Mouse (Mus musculus) layer of hippocampus, adult 2 months (tissue): Measurements from ENCODE around the gene Tmem200a. TPM values are rescaled to one million over a fixed set of nuclear protein-coding genes. Genes with fewer than 3 reads are reported as not detected.

Experiments
- DNase-seq, 2 experiments: peaks; one replicate each; pipeline ENCODE4 v3.0.0; 2022; ENCODE audit warnings: low spot score in 2 of 2
- H3K27ac ChIP-seq: fragments of 200-600 bp; 2 replicates; pipeline ENCODE4 v1.8.1; 2022
- H3K4me3 ChIP-seq: fragments of 200-600 bp; 2 replicates; pipeline ENCODE4 v1.8.1; 2022; ENCODE audit warnings: mild to moderate bottlenecking
- CTCF ChIP-seq: fragments of 200-600 bp; conservative IDR thresholded peaks from 2 replicates; pipeline ENCODE4 v1.8.1; 2022; ENCODE audit warnings: antibody characterized with exemption, mild to moderate bottlenecking, moderate library complexity
- total RNA-seq, 2 experiments: library from RNA; stranded (reverse); gene quantifications; 2 replicates each; pipeline ENCODE4 v1.2.3; 2021

Gene Tmem200a
- total RNA-seq, 2 experiments from 2014 or later = 20.0 to 23.9 TPM

DNA sequence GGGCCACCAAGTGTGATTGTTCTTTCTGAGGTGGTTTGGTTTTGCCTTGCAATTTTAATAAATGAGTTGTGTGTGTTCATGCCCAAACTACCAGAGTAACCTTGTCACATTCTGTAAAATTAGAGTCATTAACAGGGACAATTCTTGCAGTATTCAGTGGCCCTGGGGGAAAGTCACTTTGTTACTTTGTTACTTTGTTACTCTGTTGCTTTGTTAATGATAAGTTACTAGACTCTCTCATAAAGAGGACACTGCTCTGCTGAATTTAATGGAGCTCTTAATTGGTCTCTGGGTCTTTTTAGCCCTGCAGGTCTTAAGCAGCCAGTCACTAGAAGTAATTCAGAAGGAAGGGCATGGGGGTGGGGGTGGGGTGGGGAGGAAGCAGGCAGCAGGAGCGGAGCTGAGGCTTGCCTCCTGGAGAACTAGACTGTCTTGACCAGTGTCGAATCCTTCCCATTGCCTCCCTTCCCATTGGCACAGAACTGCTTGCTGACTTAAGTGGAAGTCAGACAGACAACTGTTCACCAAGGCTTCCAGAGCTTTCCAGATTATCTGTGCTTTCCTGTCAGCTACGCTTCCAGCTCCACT lies 124.1 kb downstream of the Tmem200a start:
- H3K27ac ChIP-seq = no peak overlapping the region
- no peak for TF ChIP-seq CTCF
- no peak for DNase-seq
- H3K4me3 ChIP-seq = no peak overlapping the region

DNA sequence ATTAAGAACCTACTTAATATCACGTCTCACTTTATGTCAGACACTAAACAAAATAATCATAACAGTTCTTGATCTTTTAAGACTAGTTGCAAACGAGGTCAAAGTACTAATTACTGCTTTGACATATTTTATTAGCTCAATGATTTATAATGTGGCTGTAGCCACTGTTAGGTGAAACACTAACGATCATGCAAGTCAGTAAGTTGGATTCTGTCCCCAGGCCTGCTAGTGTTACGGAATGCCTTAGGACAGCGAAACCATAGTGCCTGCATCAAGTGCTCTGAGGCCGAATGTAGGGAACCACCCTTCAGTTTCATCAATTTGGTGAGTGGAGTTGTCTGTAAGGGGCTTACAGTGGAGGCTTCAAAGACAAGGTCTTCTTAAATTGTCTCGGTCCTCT lies 126.0 kb downstream of the Tmem200a start:
- DNase-seq = no peak
- no peak overlapping the region for H3K4me3 ChIP-seq
- TF ChIP-seq CTCF = no peak
- no peak overlapping the region for H3K27ac ChIP-seq

DNA sequence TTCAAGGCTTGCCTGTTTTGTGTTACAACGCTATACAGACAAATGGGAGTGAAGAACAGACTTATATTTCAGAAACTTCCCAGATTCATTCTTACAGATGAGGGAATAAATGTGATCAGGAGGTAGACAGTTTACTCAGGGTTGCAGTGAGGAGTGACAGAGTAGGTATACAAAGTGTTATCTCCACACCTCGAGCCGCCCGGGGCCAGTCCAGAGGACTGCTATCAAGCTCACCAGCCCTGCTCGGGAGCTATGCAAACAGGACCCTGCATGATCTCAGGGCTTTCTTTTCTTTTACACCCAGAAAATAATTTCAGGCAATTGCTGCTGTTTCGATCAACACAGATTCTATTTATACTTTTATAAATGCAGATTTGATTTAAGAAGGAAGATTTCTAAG lies 126.7 kb downstream of the Tmem200a start:
- DNase-seq = no peak
- no peak for TF ChIP-seq CTCF
- Histone ChIP-seq H3K4me3 (no peak overlapping the region), H3K27ac (no peak overlapping the region)

DNA sequence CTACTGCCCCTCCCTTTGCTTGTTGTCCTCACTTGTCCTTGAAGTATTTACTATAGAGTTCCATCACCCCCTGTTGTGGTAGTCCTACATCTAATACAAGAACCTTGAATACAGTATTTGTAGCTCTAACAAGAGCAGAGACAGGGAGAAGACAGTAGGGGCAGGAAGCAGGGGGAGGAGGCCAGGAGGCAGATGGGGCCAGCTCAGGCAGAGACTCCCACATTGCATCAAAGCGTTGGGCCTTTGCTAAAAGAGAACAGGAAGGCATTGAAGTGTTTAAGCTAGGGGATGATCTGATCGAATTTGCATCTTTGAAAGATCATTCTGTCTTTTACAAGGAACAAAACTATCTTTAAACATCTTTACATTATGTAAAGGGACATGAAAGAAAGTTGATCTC lies 133.0 kb downstream of the Tmem200a start:
- DNase-seq = no peak
- H3K27ac ChIP-seq = no peak overlapping the region
- H3K4me3 ChIP-seq = no peak overlapping the region
- no peak for TF ChIP-seq CTCF

DNA sequence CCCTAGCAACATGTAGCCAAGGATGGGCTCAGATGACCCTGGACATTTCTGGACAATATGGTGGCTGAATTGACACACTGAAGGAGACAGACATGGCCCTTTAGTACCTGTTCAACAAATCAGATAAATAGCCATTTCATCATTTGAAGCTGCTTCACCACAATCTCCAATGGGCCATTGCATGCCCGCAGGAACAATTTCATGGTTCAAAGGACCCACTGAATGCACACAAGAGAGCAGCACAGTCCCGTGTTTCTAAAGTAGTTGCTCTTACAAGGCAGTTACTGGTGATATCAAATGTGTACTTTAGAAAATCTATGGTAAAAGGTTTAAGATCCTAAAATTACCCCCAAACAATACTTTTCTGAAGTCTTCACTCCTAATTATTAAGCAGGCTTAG lies 134.2 kb downstream of the Tmem200a start:
- no peak for TF ChIP-seq CTCF
- H3K4me3 ChIP-seq = no peak overlapping the region
- no peak for DNase-seq
- H3K27ac ChIP-seq = no peak overlapping the region

DNA sequence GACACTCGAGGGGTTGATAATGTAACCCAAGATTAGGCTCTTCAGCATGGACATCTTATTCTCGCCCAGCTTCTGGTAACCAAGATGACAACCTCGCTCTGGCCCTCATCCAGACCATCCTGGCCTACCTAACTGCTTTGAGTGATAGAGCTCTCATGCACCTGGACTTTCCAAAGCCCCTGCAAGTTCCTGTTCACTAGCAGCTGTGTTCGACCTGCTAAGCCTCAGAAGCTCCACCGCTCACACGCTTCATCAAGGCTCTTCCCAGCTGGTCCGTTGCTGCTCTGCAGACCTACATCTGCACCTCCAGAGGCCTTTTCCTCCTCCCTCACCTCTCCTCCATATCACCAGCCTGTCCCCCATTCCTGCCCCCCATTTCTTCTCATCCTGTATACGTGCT lies 147.1 kb downstream of the Tmem200a start:
- no peak for TF ChIP-seq CTCF
- DNase-seq = no peak
- Histone ChIP-seq H3K4me3 (no peak overlapping the region), H3K27ac (no peak overlapping the region)

DNA sequence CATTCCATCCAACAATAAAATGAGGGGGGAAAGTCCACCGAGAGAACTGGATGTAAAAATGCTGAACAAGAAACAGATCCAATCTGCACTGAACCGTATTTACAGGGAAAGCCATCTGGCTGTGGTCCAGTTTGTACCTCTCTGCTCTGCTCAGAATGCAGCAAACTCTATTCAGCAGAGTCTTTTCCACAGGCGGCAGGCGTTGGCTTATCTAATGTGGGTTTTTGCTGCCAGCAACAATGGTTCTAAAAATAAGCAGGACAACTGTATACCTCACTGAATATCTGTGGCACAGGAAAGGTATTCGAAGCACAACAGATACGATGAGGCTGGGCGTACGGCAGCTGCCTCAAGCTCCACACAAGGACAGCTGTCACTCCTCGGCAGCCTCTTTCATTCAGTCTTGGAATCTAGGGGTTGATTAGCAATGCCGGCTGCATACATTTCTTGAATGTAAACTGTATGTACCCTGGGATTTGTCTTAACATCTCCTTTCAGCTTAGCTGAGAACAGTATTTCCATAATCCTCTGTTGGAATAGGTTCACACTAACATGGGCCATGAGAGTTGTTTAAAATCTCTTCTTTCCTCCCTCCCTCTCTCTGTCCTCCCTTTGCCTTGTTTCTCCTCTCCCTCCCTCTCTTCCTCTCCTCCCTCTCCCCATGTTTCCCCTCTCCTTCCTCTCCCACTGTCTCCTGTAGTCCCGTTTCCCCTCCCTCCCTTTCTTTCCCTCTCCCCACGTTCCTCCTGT lies 149.3 kb downstream of the Tmem200a start:
- peak; percentile 53 to 55 for DNase-seq
- Histone ChIP-seq H3K27ac (peak overlapping the region; percentile 40; the same call in 1 of the 2 replicates), H3K4me3 (peak overlapping the region; percentile 20)
- TF ChIP-seq CTCF = no peak

DNA sequence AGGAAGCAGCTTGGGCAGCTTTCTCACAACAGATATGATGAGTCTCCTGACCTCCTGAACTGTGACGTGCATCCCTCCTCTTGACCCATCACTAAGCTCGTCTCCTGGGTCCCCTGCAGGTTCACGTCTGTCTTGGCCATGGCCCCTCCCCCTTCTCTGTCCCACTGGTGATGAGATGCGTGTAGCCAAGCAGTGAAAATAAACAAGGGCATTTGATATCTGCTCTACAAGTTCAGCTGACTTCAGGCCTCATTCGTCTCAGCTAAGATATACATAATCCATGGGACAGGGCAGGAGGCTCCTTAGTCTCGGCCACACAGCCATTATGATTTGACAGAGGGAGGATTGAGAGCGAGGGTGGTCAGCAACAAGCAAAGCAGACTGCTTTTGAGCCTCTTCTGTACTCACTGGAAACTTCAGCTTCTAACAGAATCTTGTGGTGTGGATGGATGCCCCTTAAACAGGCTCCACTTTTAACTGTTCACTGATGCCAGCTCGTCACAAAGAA lies 149.9 kb downstream of the Tmem200a start:
- no peak for TF ChIP-seq CTCF
- no peak overlapping the region for H3K4me3 ChIP-seq
- H3K27ac ChIP-seq = no peak overlapping the region
- DNase-seq = no peak

DNA sequence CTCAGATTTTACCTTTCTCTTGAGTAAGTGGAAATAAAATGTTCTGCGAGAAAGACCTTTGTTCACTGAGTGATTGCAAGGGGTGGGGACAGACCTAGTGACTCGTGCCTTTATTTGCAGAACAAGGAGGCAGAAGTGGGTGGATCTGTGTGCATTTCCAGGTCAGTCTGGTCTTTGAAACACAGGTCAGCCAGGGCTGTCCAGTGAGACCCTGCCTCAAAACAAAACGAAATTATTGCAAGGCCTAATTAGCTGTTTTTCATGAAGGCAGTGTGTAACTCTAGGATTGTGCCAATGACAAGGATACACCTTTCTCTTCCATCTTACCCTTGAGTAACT lies 150.4 kb downstream of the Tmem200a start:
- no peak overlapping the region for H3K27ac ChIP-seq
- TF ChIP-seq CTCF = no peak
- no peak overlapping the region for H3K4me3 ChIP-seq
- no peak for DNase-seq

DNA sequence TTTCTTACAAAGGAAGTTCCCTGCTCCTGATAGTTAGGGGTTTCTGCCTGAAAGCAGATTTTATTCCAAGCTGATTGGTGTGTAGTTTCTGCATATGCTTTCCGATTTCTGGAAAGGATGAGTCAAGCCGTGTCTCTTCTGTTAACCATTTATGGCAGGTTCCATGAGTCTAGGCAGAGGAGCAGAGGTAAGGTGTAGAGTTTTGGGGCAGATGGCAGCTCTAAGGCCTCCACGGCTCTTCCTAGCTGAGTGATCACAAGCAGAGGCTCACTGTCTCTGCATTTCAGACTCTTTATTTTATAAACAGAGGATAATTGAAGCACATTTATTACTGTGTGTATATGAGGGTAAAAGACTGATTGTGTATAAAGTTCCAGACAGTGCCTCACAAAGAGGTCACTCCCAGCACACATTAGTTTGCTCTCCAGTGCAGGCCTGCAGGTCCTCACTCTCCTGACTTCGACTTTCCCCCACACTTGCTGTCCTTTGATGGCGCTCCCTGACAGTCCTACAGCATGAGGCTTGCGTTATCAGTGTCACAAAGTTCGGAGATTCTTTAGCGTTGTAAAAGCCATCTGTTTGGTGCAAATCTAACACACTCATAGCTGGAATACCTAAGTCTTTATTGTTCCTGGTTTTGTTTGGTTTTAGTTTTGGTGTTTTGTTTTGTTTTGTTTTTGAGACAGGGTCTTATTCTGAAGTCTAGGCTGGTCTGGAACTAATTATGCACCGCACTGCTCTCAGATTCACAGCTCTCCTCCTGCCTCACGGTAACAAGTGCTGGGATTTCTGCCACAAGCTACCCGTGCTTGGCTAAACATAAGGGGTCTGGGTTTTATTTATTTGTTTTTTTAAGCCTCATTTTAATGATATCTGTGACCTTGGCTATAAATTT lies 151.1 kb downstream of the Tmem200a start:
- DNase-seq = no peak
- no peak overlapping the region for H3K27ac ChIP-seq
- no peak overlapping the region for H3K4me3 ChIP-seq
- no peak for TF ChIP-seq CTCF

DNA sequence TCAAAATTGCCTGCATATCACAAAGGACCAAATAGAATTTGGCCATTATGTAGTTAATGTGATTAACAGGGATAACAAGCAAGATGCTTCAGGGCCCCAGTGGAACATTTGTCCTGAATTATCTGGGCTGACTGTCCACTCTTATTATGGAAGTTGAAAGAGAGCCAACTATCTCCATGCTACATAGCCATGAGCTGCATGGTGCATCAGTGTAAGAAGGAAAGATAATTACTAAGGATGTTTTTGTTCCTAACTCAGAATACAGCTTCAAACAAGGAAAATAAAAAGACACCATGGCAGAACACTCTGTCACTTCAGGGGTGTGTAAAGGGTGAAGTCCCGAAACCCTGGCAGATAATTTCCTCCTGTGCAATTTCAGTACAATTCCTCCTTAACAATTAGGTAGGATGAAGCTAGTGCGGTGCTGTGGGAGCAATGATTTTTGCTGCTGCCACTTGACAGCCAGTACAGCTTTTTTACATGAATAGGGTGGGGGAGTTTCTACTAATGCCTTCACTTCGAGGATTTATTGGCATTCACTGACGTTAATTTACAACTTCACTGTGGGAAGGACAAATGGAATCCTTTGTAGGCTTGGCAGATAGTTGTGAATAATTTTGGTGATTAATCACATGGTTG lies 158.1 kb downstream of the Tmem200a start:
- H3K27ac ChIP-seq = no peak overlapping the region
- no peak for TF ChIP-seq CTCF
- no peak overlapping the region for H3K4me3 ChIP-seq
- DNase-seq = no peak

DNA sequence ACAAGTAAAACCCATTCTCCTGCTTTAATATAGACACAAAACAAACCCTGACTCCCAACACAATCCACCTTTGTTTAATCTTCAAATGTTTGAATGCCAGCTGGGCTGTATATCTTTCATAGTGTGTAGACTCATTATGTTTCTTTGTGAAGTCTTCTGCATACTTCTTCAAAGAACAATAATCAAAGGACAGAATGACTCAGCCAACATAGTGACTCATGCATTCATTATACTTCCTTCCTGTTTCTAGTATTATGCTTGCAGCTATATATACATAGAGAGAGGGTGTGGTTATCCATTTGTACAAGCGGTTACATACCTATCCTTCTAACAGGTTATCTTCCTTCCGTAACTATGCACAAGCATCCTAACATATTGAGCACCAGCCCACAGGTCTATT lies 160.7 kb downstream of the Tmem200a start:
- DNase-seq = no peak
- no peak overlapping the region for H3K27ac ChIP-seq
- no peak for TF ChIP-seq CTCF
- no peak overlapping the region for H3K4me3 ChIP-seq

DNA sequence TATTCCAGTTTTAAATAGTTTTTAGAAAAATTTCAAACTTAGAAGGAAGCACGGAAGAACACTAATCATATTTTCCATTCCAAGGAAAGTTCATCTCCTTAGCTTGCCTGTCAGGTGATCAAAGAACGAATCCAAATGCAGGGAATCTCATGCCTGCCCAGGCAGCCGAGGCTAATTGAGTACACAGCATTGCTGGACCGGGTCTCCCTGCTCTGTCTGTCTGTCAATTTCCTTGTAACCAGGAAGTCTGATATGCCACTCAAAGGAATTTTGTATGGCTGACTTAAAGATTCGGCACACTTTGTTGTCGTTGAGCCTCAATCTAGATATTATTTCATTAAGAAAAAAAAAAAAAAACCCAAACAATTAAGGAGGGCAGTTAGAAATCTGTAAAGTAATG lies 168.6 kb downstream of the Tmem200a start:
- DNase-seq = no peak
- Histone ChIP-seq H3K27ac (no peak overlapping the region), H3K4me3 (no peak overlapping the region)
- TF ChIP-seq CTCF = no peak
